Mouse (Mus musculus) layer of hippocampus, postnatal 14 days (tissue): ENCODE data around the gene Fbxo9. TPM values are rescaled to one million over a fixed set of nuclear protein-coding genes. Genes with fewer than 3 reads are reported as not detected.
"Not testable (repeated sequence)": the region's sequence is repeated elsewhere in the genome, so short reads cannot be mapped to it uniquely, and the experiment has no call there.

Source experiments
- DNase-seq, 2 experiments: peaks; one replicate each; pipeline ENCODE4 v3.0.0; 2021 to 2022; ENCODE audit warnings: low spot score in 2 of 2, mixed read lengths in 1 of 2
- total RNA-seq, 2 experiments: library from RNA; stranded (reverse); gene quantifications; 2 replicates each; pipeline ENCODE4 v1.2.3; 2021

Gene Fbxo9
- total RNA-seq, 2 experiments from 2014 or later, result 102 to 112 TPM

DNA sequence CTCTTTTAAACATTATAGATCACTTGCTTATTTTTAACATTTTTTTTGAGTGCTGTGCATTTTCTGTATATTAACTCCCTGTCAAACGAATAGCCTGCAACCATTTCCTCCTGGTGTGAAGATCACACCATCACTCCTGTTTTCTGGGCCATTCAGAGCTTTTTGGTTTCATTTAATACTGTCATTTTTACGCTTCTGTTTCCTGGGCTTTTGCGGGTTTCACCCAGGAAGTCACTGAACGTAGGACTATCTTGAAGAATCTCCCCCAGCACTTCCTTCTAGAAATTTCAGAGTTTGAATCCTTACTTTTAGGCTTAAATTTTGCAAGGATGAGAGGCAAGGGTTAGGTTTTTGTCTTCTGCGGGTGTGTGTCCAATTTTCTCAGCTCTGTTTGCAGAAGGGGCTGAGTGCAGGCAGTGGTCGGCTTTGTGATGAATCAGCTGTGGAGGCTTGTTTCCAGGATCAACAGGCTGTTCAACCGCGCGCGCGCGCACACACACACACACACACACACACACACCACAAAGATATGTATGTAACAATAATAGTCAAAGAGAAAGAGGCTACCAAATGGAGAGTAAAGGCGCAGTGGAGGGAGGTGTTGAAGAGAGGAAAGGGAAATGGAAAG, 35.0 kb downstream of the Fbxo9 start:
- no peak for DNase-seq

DNA sequence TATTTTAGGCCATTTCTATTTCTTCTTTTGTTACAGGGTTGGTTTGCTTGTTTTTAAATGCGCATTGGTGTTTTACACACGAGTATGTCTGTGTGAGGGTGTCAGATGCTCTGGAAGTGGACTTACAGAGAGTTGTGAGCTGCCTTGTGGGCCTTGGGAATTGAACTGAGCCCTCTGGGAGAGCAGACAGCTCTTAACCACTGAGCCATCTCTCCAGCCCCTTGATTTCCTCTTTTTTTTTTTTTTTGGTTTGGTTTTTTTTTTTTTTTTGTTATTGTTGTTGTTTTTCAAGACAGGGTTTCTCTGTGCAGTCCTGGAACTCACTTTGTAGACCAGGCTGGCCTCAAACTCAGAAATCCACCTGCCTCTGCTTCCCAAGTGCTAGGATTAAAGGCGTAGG, 35.6 kb downstream of the Fbxo9 start:
- DNase-seq, result not testable (repeated sequence)

DNA sequence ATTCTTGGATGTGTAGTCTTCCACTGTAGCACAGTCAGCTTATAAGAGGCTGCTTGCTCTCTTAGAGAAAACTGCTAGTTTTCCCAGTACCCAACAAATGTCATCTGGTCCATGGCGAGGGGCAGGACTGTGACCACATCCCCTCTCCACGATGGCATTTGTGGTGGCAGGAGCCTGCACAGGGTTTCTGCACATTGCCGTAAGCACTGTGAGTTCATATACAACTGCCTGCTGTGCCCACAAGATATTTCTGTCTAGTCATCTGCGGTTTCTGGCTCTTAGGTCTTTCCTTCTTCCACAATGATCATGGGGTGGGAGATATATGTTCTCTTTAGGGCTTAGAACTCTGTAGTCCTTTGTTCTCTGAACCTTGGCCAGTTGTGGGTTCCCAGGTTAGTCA, 37.2 kb downstream of the Fbxo9 start:
- no peak for DNase-seq

DNA sequence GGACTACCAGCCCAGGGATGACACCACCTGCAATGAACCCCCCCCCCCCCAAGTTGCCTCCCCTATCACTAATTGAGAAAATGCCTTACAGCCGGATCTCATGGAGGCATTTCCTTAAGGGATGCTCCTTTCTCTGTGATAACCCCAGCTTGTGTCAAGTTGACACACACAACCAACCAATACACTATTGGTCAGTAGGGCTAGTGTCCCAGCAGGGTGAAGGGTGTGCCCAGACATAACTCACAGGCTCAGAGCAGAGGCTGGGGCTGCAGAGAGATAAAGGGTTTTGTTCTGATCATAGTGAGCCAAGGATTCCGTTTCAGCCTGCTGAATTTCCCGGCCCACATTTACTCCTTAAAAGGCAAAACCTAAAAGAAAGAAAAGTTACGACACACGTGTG, 38.4 kb downstream of the Fbxo9 start:
- no peak for DNase-seq

DNA sequence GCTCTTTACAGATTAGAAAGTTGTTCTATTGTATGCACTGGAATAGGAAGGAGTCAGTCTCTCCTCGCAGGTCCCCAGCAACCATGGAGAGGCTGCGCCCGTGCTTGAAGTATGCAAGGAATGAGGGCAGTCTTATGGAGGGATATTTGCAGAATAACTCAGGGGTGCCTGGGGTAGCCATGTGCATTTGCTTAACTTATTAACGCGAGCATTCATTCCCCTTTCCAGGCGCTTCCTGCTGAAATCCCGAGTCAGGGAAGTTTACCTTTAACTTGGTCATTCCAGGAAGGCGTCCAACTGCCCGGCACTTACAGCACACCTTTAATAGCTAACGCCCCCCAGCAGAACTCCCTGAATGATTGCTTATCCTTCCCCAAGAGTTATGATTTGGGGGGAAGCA, 44.7 kb downstream of the Fbxo9 start:
- DNase-seq, result no peak

DNA sequence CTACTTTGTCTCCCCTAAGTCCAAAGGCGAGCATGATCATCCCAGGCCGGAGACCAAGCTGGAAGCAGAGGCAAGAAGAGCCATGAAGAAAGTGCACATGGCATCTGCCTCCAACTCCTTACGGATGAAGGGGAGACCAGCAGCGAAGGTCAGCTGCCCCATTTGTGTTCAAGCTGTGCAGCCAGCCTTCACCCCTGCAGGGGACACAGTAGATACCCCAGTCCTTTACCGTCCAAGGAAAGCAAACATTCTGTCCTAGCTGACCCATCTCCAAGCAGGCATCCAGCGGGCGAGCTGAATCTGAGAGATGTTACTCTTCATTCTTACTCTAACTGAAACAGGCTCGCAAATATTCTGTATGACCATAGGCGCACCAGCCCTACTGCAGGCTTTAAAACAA, 46.5 kb downstream of the Fbxo9 start:
- DNase-seq, result no peak

DNA sequence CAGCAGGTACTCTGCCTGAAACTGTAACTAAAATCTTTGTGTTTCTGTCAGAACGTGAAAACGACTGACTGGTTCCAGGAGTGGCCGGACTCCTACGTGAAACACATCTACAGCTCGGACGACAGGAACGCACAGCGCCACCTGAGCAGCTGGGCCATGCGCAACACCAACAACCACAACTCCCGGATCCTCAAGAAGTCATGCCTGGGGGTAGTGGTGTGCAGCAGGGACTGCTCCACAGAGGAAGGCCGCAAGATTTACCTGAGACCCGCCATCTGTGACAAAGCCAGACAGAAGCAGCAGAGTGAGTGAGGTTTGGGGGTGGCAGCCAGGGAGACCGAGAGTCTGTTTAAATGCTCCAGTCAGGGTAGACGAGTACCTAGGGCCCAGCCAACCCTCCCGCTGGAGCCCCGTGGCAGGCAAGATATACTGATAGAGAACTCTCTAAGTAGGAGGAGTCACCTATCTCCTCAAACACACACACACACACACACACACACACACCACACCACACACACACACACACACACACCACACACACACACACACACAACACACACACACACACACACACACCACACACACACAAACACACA, 49.2 kb downstream of the Fbxo9 start:
- no peak for DNase-seq

DNA sequence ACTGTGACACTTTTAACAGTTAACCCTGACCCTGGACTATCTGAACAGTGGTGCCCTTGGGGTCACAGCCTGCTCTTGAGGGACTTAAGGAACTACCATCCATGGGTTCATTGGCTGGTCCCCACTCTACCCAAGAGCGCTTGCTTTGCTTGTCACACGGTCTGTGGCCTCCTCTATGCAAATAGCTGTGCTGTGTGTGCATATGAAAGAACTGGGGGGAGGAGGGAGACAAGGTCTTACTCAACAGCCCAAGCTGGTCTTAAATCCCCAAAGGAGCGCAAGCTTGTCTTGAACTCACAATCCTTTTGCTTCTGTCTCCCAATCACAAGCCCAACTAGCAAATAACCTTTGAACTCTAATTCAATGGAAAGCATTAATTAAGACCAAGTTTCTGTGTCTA, 54.6 kb downstream of the Fbxo9 start:
- DNase-seq, result no peak

DNA sequence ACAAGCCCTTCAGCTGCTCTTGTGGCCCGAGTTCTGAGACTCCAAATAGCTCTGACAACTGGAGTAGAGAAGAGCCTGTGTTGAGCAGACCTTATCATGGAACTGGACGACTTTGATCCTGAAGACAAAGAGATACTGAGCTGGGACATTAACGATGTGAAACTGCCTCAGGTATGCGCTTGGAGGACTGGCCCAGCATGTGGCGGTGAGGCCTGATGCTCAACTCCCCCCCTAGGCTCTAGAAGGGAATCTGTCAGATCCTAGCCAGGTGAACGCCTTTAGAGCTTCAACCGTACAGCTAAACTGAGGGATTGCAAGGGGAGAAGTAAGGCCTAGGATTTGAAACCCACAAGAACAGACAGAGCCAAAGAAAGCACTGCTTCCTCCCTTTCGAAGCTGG, 55.0 kb downstream of the Fbxo9 start:
- DNase-seq, result no peak

DNA sequence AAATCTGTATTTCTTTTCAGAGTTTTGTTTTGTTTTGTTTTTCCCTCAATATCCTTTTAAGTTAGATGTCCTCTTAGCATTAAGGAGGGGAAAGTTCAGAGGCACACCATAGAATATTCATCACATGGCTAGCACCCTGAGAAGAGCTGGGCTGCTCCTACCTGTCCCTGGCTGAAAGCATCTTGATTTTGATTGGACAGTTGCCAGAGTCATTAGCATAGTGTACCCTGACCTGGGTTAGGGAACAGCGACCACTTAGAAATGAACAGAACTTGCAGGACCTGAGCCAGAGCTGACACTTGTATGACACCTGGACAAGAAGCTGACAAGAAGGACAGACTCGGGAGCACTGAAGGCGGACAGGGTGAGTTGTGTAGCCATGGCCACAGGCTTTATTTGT, 57.2 kb downstream of the Fbxo9 start, which contains the start of gene Gcm1:
Gene Gcm1 (plus strand): TSS at position 248 of the 400 bp plus-strand sequence.
- no peak for DNase-seq

DNA sequence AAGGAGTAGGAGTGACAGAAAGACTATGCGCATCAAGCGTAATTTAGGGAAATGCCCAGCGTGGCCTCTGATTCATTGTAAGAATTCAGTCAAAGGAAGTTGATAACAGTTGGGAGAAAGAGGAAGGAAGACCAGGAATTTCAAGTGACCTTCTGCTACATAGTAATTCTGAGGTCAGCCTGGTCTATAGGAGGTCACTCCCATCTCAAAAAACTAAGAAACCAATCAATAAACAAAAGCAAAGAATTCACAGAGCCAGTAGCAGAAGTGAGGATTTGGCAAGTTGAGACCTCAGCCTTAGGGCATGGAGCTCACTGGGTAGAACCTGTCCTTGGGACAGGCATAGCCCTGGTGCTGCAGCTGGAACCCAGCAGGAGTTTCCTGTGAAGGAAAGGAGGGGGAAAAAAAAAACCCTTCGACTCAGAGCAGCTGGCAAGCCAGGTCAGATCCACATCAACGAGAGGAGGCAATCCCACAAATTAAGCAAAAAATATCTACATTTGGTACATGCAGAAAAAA, 58.4 kb downstream of the Fbxo9 start:
- no peak for DNase-seq

DNA sequence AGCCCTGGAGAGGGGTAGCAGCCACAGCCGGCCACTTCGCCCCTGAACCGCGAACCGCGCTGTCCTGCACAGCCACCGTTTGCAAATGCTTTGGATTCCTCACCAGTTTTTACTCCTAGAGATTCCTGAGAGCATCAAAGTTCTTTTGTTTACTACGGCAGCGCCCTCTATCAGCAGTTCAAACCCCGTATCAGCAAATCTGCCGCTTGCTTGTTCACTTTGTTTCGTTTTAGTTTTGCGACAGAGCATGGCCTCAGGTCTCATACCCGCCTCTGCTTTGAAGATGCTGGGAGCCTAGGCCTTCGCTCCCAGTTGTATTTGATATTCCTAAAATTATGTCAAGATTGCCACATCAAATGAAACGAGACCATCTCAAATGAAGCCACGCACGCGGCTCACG, 62.1 kb downstream of the Fbxo9 start:
- DNase-seq, result no peak

DNA sequence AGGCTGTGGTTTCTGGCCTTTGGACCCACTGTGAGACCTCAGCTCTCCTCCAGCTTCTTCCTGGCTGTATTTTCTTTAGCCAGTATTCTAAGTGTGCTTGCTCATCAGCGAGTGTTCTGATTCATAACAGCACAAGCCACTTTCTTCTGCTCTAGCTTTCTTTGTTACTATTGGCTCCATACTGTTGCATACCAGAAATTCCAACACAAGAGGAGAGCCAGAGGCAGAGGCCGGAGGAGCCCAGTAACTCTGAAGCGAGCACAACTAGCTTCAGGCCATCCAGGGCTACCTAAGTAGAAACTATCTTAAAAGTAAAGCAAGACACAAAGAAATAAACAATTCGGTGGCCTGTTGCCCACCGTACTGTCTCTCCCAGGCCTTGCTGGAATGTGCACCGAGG, 63.7 kb downstream of the Fbxo9 start:
- DNase-seq, result no peak

DNA sequence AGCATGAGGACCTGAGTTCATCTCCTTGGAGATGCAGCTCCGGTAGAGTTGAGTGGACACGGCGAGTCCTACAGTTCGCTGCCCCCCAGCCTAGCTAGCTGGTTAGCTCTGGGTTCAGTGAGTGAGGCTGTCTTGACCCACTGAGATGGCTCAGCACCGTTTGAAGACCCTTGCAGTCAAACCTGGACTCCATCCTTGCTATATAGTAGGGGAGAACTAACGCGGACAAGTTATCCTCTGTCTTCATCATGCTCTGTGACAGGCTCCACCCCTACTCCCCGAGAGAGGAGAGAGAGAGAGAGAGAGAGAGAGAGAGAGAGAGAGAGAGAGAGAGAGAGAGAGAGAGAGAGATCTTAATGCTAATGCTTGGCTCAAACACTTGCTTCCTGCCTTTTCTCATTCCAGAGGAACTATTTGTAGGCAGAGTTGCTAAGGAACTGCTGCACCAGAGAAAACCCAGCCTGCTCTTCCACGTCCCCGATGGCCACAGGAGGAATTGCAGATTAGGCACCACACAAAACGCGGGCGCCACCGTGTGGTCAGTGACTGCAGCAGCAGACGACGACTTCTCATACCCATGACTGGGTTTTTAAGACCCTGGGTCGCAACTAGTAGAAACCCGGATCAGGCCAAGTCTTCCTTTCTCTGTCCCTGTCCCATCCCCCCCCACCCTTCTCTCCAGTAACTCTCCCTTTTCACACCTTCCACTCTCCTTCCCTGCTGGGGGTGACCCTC, 69.9 kb downstream of the Fbxo9 start:
- DNase-seq, result peak; percentile 67 to 77

DNA sequence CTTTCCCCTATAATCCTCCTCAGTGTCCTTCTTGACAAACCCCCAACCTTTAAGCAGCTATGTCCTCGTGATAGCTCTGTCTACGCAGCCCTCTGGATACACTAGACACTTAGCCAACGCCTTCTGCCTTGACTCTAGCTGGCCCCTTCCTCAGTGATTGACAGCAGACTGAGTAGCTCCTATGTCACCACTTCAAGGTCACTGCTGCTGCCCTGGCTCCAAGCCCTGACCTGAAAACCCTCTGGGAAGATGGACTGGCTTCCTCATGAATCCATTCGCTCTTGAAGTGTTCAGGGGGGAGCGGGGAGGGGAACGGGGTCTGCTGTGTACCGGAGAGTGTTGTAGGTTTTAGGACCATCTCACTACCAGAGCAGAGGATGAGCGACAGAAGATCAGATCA, 73.0 kb downstream of the Fbxo9 start:
- no peak for DNase-seq

DNA sequence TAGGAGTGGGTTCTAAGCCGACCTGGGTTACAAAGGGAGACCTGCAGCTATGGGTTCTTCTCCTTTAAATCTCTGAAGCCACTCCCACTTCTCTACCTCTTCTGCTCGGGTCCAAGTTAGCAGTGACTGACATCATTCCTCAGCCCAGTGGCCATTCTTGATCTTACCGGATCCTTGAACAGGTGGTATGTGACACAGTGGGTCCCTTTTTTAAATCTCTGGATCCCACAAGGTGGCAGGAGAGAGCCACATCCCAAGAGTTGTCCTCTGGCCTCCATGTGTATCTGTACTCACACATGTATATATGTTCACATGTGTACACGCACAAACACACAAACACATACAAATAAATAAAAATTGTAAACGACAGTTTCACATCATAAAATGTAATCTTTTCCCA, 73.6 kb downstream of the Fbxo9 start:
- no peak for DNase-seq

DNA sequence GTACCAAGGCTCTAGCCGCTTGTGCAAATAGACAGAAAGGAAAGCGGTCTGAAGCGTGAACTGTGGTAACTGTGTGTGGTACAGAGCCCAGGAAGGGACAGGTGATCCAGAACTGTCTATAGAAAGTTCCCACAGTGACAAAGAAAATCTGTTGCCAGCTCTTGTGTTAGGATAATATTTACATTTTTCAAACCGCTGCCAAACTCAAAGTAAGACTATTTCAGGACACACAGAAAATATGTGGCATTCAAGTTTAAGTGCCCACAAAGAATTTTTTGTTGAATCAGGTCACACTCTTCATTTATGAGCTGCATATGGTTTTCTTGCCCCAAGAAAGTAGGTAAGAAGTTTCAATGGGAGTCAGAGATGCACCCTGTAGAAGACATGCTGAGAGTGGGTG, 75.9 kb downstream of the Fbxo9 start:
- no peak for DNase-seq

Other genes starting within 250 kb of the Fbxo9 start
- gene Elovl5, start 191.7 kb downstream of the Fbxo9 start, total RNA-seq, result 10 to 100 TPM; 89.1 to 89.5 TPM
- gene Gcm1, start 57.1 kb downstream of the Fbxo9 start, total RNA-seq, result not detected
- gene Ick, start 127 bp upstream of the Fbxo9 start, total RNA-seq, result 10 to 100 TPM; 34.3 to 34.9 TPM
- gene Gsta4, start 73.7 kb upstream of the Fbxo9 start, total RNA-seq, result 10 to 100 TPM; 41.1 to 51.5 TPM
- gene Gsta1, start 121.6 kb upstream of the Fbxo9 start, total RNA-seq, result not detected
- not detected for gene Gm3776, start 148.1 kb upstream of the Fbxo9 start, total RNA-seq
- gene Gm10639, start 180.9 kb upstream of the Fbxo9 start, total RNA-seq, result under 1 TPM in 1 of 2 experiments, not detected in 1; 0.93 TPM
- not detected for gene Omt2a, start 205.7 kb upstream of the Fbxo9 start, total RNA-seq
- not detected for gene Omt2b, start 218.5 kb upstream of the Fbxo9 start, total RNA-seq
- not detected for gene Gsta2, start 246.7 kb upstream of the Fbxo9 start, total RNA-seq